Mouse (Mus musculus): ENCODE data around the gene Bglap.

- no peak for TF ChIP-seq POLR2A (IDR thresholded peaks at IDR 0.05; ENCODE audit: borderline replicate concordance, extremely low read depth, low read depth, low read length)
- TF ChIP-seq CTCF (IDR thresholded peaks at IDR 0.05; ENCODE audit: insufficient read depth, low read length): no peak
Measured at GRCm38 (mm10) chr3:88335436-88336053, 48.7 kb downstream of the Bglap start.

Data from lung, adult 2 months (tissue).